Mouse (Mus musculus): ENCODE data around the gene Mpeg1.

GRCm38 (mm10) chr19:12485223-12485622 lies 24.6 kb downstream of the Mpeg1 start:
- TF ChIP-seq POLR2A (IDR thresholded peaks at IDR 0.05; ENCODE audit: low read depth, low read length) = no peak
- TF ChIP-seq CTCF (IDR thresholded peaks at IDR 0.05; ENCODE audit: borderline replicate concordance, insufficient read depth, low read length) = no peak
